Comparison of ENCODE assay signal across 8 mouse cellular contexts in genomic region chr16:33684703-33685701, GRCm38 (mm10). TPM values are rescaled to one million over a fixed set of nuclear protein-coding genes. Genes with fewer than 3 reads are reported as not detected.
DNase-seq lines count a peak whose midpoint lies in the region; ATAC-seq lines count a peak whose summit lies in the region.

No protein-coding gene starts in this region.

- H3K4me2 ChIP-seq in embryonic facial prominence, embryonic 12.5 days (replicated peaks): peak overlapping the region; percentile 90
- H3K4me2 ChIP-seq in hindbrain, embryonic 13.5 days: peak overlapping the region; percentile 96
- H3K4me2 ChIP-seq in stomach, embryonic 16.5 days (ENCODE audit: low read depth, low read length): peak overlapping the region; percentile 90

- intact Hi-C loops in gastrocnemius, postnatal 36 days (cut with DNase I): loop anchor here (5.0 kb wide), 2 partner anchors 98 to 123 kb away; no protein-coding TSS in a partner anchor

- peak overlapping the region; percentile 47 for H3K27ac ChIP-seq in embryonic facial prominence, embryonic 12.5 days
- H3K27ac ChIP-seq in hindbrain, embryonic 13.5 days: peak overlapping the region; percentile 76
- H3K27ac ChIP-seq in stomach, embryonic 16.5 days (ENCODE audit: low read length): peak overlapping the region; percentile 76

- peak; percentile 49 to 87 for DNase-seq in adrenal gland, adult (ENCODE audit: inconsistent age in 2 of 2, low spot score in 1 of 2)
- no peak for DNase-seq in adrenal gland, adult 8-10 months
- DNase-seq in ES-CJ7 (ENCODE audit: low read depth, low spot score): peak; percentile 17
- peak; percentile 43 for DNase-seq in lung, postnatal 10 days
- DNase-seq in gastrocnemius, postnatal 36 days: no peak

- H3K9ac ChIP-seq in embryonic facial prominence, embryonic 12.5 days: peak overlapping the region; percentile 94
- H3K9ac ChIP-seq in hindbrain, embryonic 13.5 days: peak overlapping the region; percentile 94
- peak overlapping the region; percentile 84 for H3K9ac ChIP-seq in stomach, embryonic 16.5 days (ENCODE audit: low read length)

- WGBS in embryonic facial prominence, embryonic 12.5 days: 2% methylated on average over 33 of the region's 46 CpGs
- under 1% methylated on average over 44 of the region's 46 CpGs for WGBS in hindbrain, embryonic 13.5 days
- WGBS in stomach, embryonic 16.5 days: 2% methylated on average over 46 of the region's 46 CpGs

- H3K36me3 ChIP-seq in embryonic facial prominence, embryonic 12.5 days: no peaks in the 10 kb centered on the region
- H3K36me3 ChIP-seq in hindbrain, embryonic 13.5 days: no peaks in the 10 kb centered on the region
- H3K36me3 ChIP-seq in stomach, embryonic 16.5 days (ENCODE audit: control insufficient read depth, insufficient read depth, low read length): no peaks in the 10 kb centered on the region

- H3K4me1 ChIP-seq in embryonic facial prominence, embryonic 12.5 days: peaks cover 28% of the 10 kb centered on the region
- H3K4me1 ChIP-seq in hindbrain, embryonic 13.5 days (replicated peaks): peaks cover 52% of the 10 kb centered on the region
- H3K4me1 ChIP-seq in stomach, embryonic 16.5 days (ENCODE audit: control insufficient read depth, insufficient read depth, low read length): peaks cover 34% of the 10 kb centered on the region

- no peaks in the 10 kb centered on the region for H3K9me3 ChIP-seq in embryonic facial prominence, embryonic 12.5 days
- no peaks in the 10 kb centered on the region for H3K9me3 ChIP-seq in hindbrain, embryonic 13.5 days
- no peaks in the 10 kb centered on the region for H3K9me3 ChIP-seq in stomach, embryonic 16.5 days (replicated peaks; ENCODE audit: control insufficient read depth, low read length)

- ATAC-seq in embryonic facial prominence, embryonic 12.5 days (ENCODE audit: insufficient number of reproducible peaks, insufficient read depth, low FRiP score, low TSS enrichment): no peak
- peak; percentile 51 for ATAC-seq in hindbrain, embryonic 13.5 days (ENCODE audit: low FRiP score)
- peak; percentile 18 for ATAC-seq in stomach, embryonic 16.5 days (ENCODE audit: insufficient read depth, low FRiP score)

- peak overlapping the region; percentile 85 for H3K4me3 ChIP-seq in embryonic facial prominence, embryonic 12.5 days
- peak overlapping the region; percentile 78 for H3K4me3 ChIP-seq in hindbrain, embryonic 13.5 days
- H3K4me3 ChIP-seq in stomach, embryonic 16.5 days (replicated peaks; ENCODE audit: low read length): peak overlapping the region; percentile 68

- no peaks in the 10 kb centered on the region for H3K27me3 ChIP-seq in embryonic facial prominence, embryonic 12.5 days
- H3K27me3 ChIP-seq in hindbrain, embryonic 13.5 days: no peaks in the 10 kb centered on the region
- H3K27me3 ChIP-seq in stomach, embryonic 16.5 days (ENCODE audit: control insufficient read depth, insufficient read depth, low read length): no peaks in the 10 kb centered on the region

RNA-seq across cellular contexts. Expression of gene Heg1, which starts 0.8 kb away (rescaled TPM):
- 10 to 100 TPM; 52.8 to 69.3 (median 61.5) TPM for total RNA-seq in adrenal gland, adult 8-10 months (2022)
- polyA plus RNA-seq in embryonic facial prominence, embryonic 12.5 days (2016; fragmentation: Nextera tagmentation; extraction: Ambion mirVana): 16.7 and 17.9 TPM in 2 replicates
- polyA plus RNA-seq in hindbrain, embryonic 13.5 days (2015; fragmentation: Nextera tagmentation; extraction: Ambion mirVana): 10.2 and 10.6 TPM in 2 replicates
- 13.8 and 16.1 TPM in 2 replicates for polyA plus RNA-seq in stomach, embryonic 16.5 days (2015; fragmentation: Nextera tagmentation; extraction: Ambion mirVana)
- 10 to 100 TPM; 30.6 to 38.6 TPM for total RNA-seq in gastrocnemius, postnatal 36 days (2021)

Comparison
In these comparisons a context has a peak if more than half of its experiments do, and no peak if none do; other contexts are left out.
1. DNase-seq: peak in adrenal gland, adult (2 of 2), ES-CJ7 (single experiment) and lung, postnatal 10 days (single experiment); none in adrenal gland, adult 8-10 months (single experiment) and gastrocnemius, postnatal 36 days (0 of 2).
2. Peak in every context shown above with its lines, with median percentiles within 50 percentile points of each other: H3K27ac ChIP-seq, H3K4me2 ChIP-seq, H3K4me3 ChIP-seq and H3K9ac ChIP-seq.